Comparison of ENCODE assay signal across 13 mouse cellular contexts in genomic region chr17:62782826-62783404, GRCm38 (mm10).
DNase-seq lines count a peak whose midpoint lies in the region; ATAC-seq and TF ChIP-seq lines count a peak whose summit lies in the region.
"Had no signal": no experiment of that assay in that cellular context is flagged by ENCODE, and none has a peak within 500 bp of the region (broad histone marks: within the 10 kb centered on the region; RNA-seq: fewer than 3 reads in every experiment).

No protein-coding gene starts in this region.

- intact Hi-C loops in left cerebral cortex, adult 2 months (cut with DNase I), result loop anchor here (10.0 kb wide), 1 partner anchor 128 kb away; no protein-coding TSS in a partner anchor

- ATAC-seq in kidney, embryonic 15.5 days (replicated peaks; ENCODE audit: low FRiP score), result no peak
- ATAC-seq in hindbrain, postnatal 0 days, result no peak

- H3K4me1 ChIP-seq in kidney, embryonic 15.5 days, result peaks cover 47% of the 10 kb centered on the region
- H3K4me1 ChIP-seq in hindbrain, postnatal 0 days (ENCODE audit: insufficient read depth, low read length), result no peaks in the 10 kb centered on the region
- H3K4me1 ChIP-seq: liver, embryonic 13.5 days had no signal

- no peaks in the 10 kb centered on the region for H3K36me3 ChIP-seq in kidney, embryonic 15.5 days
- no peaks in the 10 kb centered on the region for H3K36me3 ChIP-seq in hindbrain, postnatal 0 days (ENCODE audit: insufficient read depth, low read length)
- H3K36me3 ChIP-seq: liver, embryonic 13.5 days had no signal

- 47% methylated on average over 13 of the region's 13 CpGs for WGBS in kidney, embryonic 15.5 days
- 62% methylated on average over 13 of the region's 13 CpGs for WGBS in hindbrain, postnatal 0 days

- H3K27me3 ChIP-seq in kidney, embryonic 15.5 days, result no peaks in the 10 kb centered on the region
- no peaks in the 10 kb centered on the region for H3K27me3 ChIP-seq in hindbrain, postnatal 0 days (ENCODE audit: insufficient read depth, low read length)
- H3K27me3 ChIP-seq: liver, embryonic 13.5 days had no signal

- no peak for TF ChIP-seq CTCF in left cerebral cortex, adult 2 months (IDR thresholded peaks at IDR 0.05)
- no peak for TF ChIP-seq CTCF in hindbrain, postnatal 0 days (IDR thresholded peaks at IDR 0.05; ENCODE audit: low read depth)

- H3K4me3 ChIP-seq in kidney, embryonic 15.5 days (replicated peaks), result no peak overlapping the region
- H3K4me3 ChIP-seq in left cerebral cortex, adult 2 months, result no peak overlapping the region
- H3K4me3 ChIP-seq in hindbrain, postnatal 0 days (ENCODE audit: low read length), result no peak overlapping the region
- H3K4me3 ChIP-seq: liver, embryonic 13.5 days; myocyte had no signal

- H3K4me2 ChIP-seq in kidney, embryonic 15.5 days, result no peak overlapping the region
- H3K4me2 ChIP-seq in hindbrain, postnatal 0 days (ENCODE audit: low read depth, low read length), result no peak overlapping the region
- H3K4me2 ChIP-seq: liver, embryonic 13.5 days had no signal

- no peaks in the 10 kb centered on the region for H3K9me3 ChIP-seq in kidney, embryonic 15.5 days (replicated peaks)
- no peaks in the 10 kb centered on the region for H3K9me3 ChIP-seq in hindbrain, postnatal 0 days (ENCODE audit: low read length)
- H3K9me3 ChIP-seq: liver, embryonic 13.5 days had no signal

- H3K27ac ChIP-seq in kidney, embryonic 15.5 days, result no peak overlapping the region
- no peak overlapping the region for H3K27ac ChIP-seq in left cerebral cortex, adult 2 months
- H3K27ac ChIP-seq in hindbrain, postnatal 0 days, result no peak overlapping the region
- H3K27ac ChIP-seq: liver, embryonic 13.5 days had no signal

- H3K9ac ChIP-seq in kidney, embryonic 15.5 days, result no peak overlapping the region
- no peak overlapping the region for H3K9ac ChIP-seq in hindbrain, postnatal 0 days (replicated peaks; ENCODE audit: low read length)
- H3K9ac ChIP-seq: liver, embryonic 13.5 days had no signal

- peak; percentile 42 for DNase-seq in kidney, adult 11 months
- DNase-seq in heart, adult 9 months (ENCODE audit: low spot score in 2 of 2), result peak; percentile 33 to 51
- peak; percentile 33 for DNase-seq in heart, postnatal 4 days
- peak; percentile 13 for DNase-seq in lung, postnatal 10 days
- no peak for DNase-seq in left cerebral cortex, adult 2 months (ENCODE audit: extremely low spot score in 1 of 2, low spot score in 2 of 2)
- DNase-seq in thymus, postnatal 25 days, result no peak
- no peak for DNase-seq in hindbrain, postnatal 0 days (ENCODE audit: low spot score)
- DNase-seq: cerebellum, adult 11 months; gastrocnemius, postnatal 25 days; liver, embryonic 13.5 days; thymus, adult 18-20 months had no signal

Comparison
In these comparisons a context has a peak if more than half of its experiments do, and no peak if none do; other contexts are left out.
1. DNase-seq: peak in kidney, adult 11 months (single experiment), heart, adult 9 months (2 of 2), heart, postnatal 4 days (single experiment) and lung, postnatal 10 days (single experiment); none in left cerebral cortex, adult 2 months (0 of 2), thymus, postnatal 25 days (single experiment) and hindbrain, postnatal 0 days (single experiment).